Mouse (Mus musculus): Measurements from ENCODE around the gene Mpp3.

- no peak for TF ChIP-seq CTCF (IDR thresholded peaks at IDR 0.05; ENCODE audit: low read depth)
- TF ChIP-seq EP300 (IDR thresholded peaks at IDR 0.05; ENCODE audit: low read depth) = no peak
Measured at GRCm38 (mm10) chr11:102006688-102007087, 21.6 kb downstream of the Mpp3 start.
